Mouse (Mus musculus) spleen, postnatal 10 days (tissue): ENCODE results near the gene Mast1.

Experiments
- DNase-seq, 2 experiments: peaks; one replicate each; pipeline ENCODE4 v3.0.0; 2021 to 2022; ENCODE audit warnings: low spot score in 2 of 2

The Mast1 gene

DNA sequence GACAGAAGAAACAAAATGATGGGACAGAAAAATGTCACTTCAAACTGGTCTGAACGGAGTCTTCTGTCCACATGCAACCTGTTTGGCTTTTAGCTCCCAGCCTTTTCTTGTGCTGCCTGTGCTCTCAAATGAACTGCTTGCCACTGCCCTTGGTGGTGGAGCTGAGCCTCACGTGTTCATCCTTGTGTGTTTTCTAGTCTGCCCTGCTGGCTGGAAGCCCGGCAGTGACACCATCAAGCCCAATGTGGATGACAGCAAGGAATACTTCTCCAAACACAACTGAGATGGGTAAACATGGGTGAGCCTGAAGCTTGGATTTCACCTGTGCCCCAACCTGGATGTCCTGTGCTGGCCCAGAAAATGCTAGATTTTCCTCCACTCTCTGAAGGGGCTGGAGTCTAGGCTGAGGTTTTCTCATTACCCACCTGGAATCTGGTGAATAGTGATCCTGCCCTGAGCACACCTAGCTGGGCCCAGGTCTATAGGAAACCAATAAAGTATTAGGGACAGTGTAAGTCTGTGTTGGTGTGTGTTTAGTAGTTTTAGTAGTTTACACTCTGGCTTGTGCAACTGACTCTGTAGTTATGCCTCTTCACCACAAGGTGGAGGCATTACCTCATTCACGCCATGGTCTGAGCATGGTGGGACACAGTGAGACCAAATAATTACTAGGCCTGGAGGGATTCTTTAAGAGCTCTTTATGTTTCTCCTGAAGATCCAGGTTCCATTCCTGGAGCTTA lies 36.8 kb upstream of the Mast1 start:
- peak; percentile 50 to 59 for DNase-seq

DNA sequence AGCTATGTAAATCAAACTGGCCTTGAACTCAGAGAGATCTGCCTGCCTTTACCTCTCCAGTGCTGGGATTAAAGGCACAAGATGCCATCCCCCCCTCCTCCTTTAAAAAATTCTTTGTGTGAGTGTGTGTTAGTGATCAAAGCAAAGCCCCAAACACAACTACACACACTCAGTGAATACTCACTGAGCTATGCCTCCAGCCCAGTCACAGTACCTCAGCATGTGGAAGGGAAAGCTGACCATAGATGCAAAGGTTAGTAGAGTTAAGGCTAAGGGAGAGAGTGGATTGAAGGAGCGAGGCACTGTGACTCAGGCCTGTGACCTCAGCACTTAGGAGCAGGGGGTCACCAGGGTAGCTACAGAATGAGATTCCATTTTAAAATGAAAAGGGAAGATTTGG lies 35.9 kb upstream of the Mast1 start:
- DNase-seq: no peak

DNA sequence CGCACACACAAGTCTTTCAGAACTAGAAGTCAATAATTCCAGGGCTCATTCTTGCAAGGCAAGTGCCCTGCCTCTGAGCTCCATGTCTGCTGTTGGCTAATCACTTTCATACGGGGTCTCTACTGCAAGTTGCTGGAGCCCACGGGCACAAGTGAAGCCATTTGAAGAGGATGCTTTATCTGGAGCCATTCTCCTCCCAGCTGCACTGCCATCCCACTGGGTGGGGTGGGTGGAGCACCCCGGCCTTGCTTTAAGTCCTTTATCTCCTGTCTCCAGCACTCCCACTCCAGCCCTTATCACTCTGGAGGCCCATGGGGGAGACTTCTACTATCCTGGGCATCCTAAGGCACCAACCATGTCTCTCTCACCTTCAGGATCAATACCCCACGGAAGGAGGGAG lies 33.8 kb upstream of the Mast1 start:
- peak; percentile 73 to 86 for DNase-seq

DNA sequence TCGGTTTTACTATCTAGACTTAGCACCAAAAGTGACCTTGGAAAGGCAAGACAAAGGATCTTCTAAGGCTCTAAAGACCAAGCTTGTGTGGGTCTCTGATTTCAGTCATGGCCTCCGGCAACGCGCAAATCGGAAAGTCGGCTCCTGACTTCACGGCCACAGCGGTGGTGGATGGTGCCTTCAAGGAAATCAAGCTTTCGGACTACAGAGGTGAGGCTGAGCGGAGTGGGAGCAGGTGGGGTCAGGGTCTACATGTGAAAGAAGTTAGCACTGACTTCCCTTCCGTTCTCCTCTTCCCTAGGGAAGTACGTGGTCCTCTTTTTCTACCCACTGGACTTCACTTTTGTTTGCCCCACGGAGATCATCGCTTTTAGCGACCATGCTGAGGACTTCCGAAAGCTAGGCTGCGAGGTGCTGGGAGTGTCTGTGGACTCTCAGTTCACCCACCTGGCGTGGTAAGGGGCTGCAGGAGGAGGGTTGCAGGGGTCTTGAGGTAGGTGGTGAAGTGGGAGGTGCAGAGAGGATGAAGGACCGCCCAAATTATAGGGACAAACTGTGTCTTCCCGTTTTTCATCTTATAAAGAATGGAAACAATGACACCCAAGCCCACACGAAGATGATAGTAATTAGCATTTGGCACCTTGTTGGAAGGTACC lies 33.1 kb upstream of the Mast1 start:
- DNase-seq: peak; percentile 50 to 58

DNA sequence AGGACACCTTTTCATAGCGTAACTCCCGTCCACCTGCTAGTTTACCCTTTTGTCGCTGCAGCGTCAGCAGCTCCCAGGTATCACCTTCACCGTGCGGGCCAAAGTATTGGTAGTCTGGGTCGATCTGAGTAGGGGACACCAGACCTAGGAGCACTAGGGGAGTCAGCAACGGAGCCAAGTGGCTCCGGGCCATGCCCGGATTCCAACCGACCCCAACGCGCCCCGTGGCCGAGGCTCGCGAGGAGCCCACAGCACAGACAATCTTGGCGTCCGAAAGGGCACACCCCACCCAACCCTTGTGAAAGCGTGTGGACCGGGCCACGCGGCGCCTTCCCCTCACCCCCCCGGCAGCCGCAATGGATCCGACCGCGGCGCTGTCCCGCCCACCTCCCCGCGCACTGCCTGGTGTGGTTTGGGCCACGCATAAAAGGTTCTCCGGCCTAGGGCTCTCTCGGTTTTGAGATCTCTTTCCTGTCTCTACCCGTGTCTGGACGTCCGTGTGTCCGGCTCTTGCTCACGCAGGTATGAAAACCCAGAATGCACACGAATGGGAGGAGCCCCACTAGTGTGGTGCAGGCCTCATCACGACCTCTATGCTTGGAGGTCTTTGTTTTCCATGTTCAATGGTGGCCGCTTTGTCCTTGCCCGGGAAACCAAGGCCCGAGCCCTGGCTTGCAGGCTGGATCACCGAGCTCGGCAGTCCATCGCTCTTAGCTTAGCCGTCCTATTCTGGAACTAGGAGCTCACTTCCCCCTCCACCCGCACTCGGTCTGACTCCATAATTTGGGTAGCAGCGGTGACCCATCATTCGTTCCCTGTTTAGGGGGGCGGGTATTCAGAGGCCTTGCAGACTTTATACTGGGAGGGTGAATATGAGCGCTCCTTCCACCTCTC lies 32.3 kb upstream of the Mast1 start, which contains the start of the genes Gm49661, Prdx2 and Rnaseh2a:
Gm49661 (minus strand) TSS at position 193 of the 894 bp plus-strand sequence.
Prdx2 (plus strand) TSS at position 347 of the 894 bp plus-strand sequence.
Rnaseh2a (minus strand) TSS at position 527 of the 894 bp plus-strand sequence.
- peak; percentile 85 to 88 for DNase-seq

DNA sequence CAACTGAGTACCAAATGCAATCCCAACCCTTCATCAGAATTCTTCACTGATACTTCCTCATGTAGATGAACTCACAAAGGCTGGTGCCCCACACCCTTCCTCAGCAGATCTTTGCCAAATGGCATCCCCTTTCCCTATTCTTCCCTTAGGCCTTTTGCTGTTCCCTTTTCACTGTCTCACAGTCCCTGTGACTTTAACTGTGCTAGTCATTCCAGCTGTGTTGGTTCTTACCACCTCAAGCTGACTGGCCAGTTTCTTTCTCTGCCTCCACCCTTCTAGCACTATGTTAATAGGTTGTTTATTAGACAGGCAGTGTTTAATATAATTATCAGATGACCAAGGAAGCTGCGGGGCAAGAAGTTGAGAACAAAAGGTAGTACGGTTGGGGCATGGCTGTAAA lies 31.5 kb upstream of the Mast1 start:
- DNase-seq: peak; percentile 31 to 49

DNA sequence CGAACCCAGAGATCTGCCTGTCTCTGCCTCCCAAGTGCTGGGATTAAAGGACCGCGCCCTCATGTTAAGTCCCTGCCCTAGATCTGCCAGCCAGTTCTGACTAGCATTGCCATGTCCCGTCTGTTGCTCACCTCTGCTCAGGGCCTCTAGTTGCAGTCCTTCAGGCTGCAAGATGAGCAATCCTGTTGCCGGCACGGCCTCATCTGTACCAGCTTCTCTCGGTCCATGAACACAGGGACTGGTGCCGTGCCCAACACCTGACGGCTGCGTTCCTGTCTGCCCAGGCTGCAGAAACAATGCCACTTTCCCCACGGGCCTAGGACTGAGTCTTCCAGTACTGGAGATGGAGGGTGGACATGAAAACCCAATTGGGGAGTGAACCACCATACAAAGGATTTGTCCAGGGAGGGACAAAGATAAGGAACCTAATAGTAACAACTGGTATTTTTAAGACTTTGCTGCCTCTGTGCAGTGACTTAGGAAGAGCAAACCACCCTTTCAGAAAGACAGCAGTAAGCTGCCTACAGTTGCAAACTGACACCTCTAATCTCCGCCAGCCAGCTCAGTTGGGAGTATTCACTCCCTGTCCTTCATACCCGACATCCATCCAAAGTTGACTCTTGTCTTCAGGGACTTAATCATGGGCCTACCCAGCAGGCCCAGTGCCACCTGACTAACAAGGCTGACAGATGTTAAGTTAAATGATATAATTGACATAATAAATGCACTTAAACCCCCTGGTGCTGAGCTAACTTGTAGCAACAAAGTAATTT lies 30.6 kb upstream of the Mast1 start:
- DNase-seq: peak; percentile 37 to 41

DNA sequence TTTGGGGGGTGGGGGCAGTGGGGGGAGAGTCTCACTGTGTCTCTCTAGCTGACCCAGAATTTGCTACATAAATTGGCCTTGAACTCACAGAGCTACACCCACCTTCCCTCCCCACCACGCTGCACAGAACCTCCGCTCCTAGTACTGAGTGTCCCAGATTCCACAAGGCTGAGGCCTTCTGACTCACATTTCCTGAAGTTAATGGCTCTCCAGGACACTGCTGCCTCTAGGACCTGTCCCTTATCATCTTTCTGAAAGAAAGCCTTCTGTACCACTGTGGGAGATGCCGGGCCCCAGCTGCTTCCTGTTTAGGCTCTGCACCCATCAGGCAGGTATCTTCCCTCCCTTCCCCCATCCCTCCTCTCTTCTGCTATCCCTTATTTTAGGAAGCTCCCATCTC lies 29.4 kb upstream of the Mast1 start:
- peak; percentile 31 to 35 for DNase-seq

DNA sequence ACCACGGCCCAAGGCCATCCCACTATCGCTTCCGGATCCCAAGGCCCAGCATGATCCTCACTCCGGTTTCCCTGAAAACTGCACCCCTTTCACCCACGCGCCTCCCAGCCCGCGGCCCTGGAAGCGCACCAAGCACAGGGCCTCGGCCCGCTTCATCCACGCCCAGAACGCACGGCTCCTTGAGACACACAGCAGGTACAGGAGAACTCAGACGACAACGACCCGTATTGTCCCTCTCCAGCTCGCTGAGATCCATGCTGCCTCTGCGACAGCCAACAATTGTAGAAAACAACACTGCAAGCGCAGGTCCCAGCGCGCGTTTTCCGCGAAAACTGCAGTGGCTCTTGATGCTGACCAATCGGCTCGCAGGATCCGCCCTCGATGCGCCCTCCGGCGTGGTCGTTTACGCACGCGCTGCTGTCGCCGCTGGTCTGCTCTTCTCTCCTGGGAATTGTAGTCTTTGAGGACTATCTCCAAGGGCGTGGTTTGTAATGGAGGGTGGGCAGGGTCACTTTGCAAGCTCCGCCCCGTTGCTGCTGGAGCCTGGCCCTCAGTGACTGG lies 28.7 kb upstream of the Mast1 start:
- DNase-seq: peak; percentile 84 to 94

DNA sequence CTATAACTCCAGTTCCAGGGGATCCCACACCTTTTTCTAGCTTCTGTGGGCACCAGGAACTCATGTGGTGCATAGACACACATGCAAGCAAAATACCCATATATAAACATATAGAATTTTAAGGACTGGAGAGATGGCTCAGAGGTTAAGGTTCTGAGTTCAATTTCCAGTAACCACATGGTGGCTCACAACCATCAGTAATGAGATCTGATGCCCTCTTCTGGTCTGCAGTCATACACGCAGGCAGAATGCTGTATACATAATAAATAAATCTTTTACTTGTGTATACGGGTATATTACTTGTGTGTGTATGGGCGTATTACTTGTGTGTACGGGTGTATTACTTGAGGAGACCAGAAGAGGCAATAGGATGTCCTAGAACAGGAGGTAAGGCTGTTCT lies 26.8 kb upstream of the Mast1 start:
- no peak for DNase-seq

DNA sequence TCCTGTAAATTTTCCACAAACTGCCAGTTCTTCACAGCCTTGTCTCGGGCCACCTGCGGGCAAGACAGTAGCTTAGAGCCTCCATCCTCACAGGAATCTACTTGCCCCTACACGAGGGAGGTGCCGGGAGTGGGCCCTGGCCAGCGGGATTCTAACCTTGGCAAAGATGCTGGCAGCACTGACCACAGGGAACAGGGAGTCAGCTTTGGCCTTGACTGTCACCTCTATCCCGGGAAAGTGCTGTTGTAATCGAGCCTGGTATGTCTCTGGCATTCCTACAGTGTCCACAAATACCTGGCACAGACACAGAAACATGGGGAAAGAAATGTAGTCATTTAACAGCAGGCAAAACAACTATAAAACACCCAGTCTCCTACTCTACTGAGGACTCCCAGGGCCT lies 22.7 kb upstream of the Mast1 start:
- DNase-seq: no peak

DNA sequence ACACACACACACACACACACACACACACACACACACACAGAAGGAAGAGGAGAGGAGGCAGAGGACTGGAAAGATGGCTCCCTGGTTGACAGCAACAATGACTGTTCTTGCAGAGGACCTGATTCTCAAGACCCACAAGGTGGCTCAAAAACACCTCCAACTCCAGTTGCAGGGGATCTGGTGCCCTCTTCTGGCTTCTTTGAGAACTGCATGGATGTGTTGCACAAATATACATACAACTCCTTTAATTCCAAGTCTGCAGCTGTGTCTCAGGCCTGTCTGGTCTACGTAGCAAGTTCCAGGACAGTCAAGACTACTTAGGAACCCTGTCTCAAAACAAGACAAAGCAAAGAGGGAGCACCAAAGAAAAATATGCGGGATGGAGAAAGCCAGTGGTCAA lies 19.6 kb upstream of the Mast1 start:
- DNase-seq: peak; percentile 76 to 89

DNA sequence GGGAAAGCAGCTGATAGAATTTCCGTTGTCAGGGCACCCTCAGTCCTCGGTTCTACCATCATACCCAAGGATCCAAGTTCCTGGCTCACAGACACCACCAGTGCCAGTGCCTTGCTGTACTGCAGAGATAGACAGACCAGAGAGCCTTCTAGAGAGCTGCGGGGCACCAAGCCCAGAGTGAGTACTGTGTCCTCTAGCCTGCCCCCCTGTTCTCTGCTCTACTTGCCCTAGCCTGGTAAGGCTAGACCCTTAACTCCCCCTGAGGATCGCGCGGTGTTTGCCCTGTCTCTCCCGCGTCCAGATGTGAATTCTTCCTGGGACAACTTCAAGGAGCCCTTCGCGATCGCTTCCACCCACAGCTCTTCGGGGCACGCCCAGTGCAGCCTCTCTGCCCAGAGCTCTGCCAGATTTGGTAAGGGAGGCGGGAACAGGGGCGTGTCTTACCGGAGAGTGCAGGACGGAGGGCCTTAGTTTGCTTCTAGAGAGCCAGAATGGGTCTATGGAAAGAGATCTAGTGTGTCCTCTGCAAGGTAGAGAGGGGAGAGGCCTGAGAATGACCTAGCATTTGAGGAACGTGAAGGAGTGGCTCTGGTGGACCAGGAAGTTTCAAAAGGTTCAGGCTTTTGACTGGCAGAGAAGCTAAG lies 15.6 kb upstream of the Mast1 start:
- DNase-seq: peak in 1 of 2 experiments; percentile 56

DNA sequence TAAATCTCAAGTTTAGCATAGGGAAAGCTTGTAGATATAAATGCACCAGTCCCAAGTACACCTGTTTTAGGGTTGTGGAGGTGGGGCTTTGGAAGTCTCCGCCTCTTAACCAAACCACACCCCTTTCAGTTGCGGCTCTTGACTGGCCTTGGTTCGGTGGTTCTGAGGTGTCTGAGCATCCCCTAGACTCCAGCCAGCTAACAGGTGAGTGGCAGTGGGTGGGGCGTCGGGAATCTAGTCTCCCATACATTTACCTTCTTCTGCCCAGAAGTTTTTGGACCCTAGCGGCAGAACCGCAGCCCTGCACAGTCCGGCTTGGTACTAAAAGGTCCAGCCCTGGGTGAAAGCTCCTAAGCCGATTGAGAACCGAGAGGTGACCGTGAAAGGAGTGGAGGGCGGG lies 12.6 kb upstream of the Mast1 start:
- DNase-seq: no peak

DNA sequence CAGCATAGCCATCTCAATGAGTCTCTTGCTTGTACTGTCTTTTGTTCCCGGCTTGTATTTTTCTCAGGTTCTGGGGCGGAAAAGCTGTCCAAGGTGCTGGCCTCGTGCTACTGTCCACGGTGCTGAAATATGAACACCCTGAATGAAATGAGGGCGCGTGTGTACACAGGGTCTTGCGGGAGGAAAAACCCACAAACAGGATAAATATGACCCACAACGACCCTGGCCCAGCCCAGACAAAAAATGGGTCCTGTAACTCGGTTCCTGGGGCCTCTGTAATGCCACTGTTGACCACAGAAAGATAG lies 10.0 kb upstream of the Mast1 start:
- DNase-seq: peak in 1 of 2 experiments; percentile 65

DNA sequence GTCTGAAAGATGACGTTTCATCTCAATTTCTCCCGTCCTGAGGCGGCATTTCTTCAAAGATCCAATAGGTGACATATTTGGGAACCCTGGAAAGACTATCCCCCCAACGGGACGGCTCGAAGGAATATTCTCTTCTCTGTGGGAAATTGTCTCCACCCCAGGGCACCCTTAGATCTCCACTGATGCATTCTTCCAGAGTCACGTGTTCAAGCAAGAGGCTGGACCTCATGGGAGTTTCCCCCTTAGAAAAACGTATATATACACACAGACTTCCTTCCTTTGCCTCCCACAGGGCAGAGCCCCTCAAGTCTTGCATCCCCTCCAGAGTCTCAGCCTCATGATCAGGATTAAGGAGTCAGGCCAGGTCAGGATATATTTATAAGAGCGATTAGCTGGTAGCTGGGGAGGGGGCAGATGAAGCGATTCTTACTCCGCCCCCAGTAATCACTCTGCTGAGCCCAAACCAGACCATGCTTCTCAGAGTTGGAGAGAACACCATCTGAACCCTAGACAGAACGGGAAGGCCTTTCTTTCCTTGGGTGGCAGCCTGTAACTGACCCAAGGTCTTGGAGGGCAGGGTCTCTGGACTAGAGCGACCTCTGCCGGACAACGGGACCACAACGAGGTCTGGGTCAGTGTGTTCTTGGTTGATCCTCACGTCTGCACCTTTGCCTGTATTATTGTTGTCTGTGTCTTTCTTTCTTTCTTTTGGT lies 9.5 kb upstream of the Mast1 start, which contains the start of gene Rtbdn:
Rtbdn (plus strand) TSS at position 464 of the 713 bp plus-strand sequence.
- no peak for DNase-seq

DNA sequence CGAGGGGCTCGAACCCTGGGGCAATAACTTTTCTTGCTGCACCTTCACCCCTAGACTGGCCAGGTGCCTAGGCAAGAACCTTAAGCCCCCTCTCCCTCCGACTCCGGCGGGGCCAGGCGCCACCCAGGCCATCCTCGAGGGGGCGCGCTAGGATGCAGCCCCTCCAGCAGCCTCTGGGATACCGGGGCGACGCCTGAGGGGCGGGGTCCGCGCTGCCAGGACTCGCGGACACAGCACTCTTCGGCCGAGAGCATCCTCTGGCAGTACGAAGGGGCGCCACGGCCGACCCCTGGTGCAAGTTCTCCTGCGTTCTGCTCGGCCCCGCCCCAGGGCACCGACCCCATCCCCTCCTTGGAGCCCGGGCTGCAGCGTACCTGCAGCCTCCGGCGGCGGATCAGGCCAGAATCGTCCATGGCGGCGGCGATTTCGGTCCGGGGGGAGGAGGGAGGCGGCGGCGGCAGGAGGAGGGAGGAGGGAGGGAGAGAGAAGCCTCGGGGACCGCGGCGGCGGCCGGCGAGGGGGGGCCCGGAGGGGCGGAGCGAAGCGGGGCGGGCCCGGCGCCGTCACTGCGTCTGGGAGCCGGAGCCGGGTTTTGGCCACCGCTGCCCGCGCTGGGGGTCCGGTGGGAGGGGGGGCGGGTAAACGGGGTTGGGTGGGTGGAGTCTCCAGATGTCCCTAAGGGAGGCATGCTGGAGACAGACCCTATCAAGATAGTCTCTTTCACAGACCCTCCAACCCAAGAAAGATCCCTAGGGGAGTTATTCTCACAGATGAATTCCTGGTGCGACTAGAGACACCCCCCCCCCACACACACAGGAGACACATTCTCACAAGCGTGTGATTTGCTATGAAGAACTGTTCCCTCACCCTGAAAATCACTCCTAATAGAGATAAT lies 8.7 kb upstream of the Mast1 start:
- DNase-seq: no peak

DNA sequence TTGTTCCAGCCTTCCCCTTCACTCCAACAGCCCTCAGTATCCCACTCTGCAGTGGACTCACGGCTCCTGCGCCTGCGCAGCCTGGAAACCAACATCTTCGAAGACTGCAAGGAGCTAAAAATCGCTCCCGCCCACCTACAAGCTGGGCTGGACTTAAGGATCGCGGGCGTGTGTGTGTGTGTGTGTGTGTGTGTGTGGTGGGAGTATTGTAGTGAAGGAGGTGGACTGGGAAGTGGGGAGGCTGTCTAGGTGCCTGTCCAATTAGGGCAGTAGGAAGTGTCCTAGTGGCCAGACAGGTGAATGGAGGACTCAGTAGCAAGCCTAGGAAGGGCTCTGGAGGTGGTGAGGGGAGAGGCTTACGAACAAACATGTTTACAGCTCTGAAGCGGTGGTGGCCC lies 8.1 kb upstream of the Mast1 start:
- no peak for DNase-seq
